Mouse (Mus musculus) forebrain, embryonic 14.5 days (tissue): ENCODE data around the gene Rps6kb2. TPM values are rescaled to one million over a fixed set of nuclear protein-coding genes. Genes with fewer than 3 reads are reported as not detected.

ENCODE experiments used
- ATAC-seq: fragments of 200-750 bp; cut with Nextera tagmentation; 2 replicates; pipeline ENCODE4 v1.8.0; 2017; ENCODE audit warnings: mild to moderate bottlenecking, moderate library complexity
- DNase-seq: peaks from one replicate; pipeline ENCODE4 v3.0.0-alpha.2; 2015; ENCODE audit warnings: low spot score
- H3K27ac ChIP-seq: fragments of 300-500 bp; sonication (generic); 2 replicates; pipeline ENCODE4 v1.5.1; 2014; ENCODE audit warnings: low read depth, mild to moderate bottlenecking, control low read depth, low read length, moderate library complexity
- H3K27me3 ChIP-seq: fragments of 300-500 bp; sonication (generic); replicated peaks from 2 replicates; pipeline ENCODE4 v1.6.1; 2014; ENCODE audit warnings: low read length, control low read depth, mixed read lengths; ENCODE audit not compliant: control insufficient read depth, insufficient read depth
- H3K36me3 ChIP-seq: fragments of 300-500 bp; sonication (generic); 2 replicates; pipeline ENCODE4 v1.6.1; 2014; ENCODE audit warnings: low read length, control low read depth; ENCODE audit not compliant: control insufficient read depth, insufficient read depth
- H3K4me1 ChIP-seq: fragments of 300-500 bp; sonication (generic); 2 replicates; pipeline ENCODE4 v1.6.1; 2014; ENCODE audit warnings: antibody characterized with exemption, low read length, control low read depth; ENCODE audit not compliant: control insufficient read depth, insufficient read depth
- H3K4me2 ChIP-seq: fragments of 300-500 bp; sonication (generic); 2 replicates; pipeline ENCODE4 v1.6.1; 2014; ENCODE audit warnings: mild to moderate bottlenecking, control low read depth, low read length
- H3K4me3 ChIP-seq: fragments of 300-500 bp; sonication (generic); 2 replicates; pipeline ENCODE4 v1.5.1; 2014; ENCODE audit warnings: low read depth, low read length, control low read depth
- H3K9ac ChIP-seq: fragments of 300-500 bp; sonication (generic); 2 replicates; pipeline ENCODE4 v1.6.1; 2014; ENCODE audit warnings: mild to moderate bottlenecking, low read length, control low read depth, moderate library complexity
- H3K9me3 ChIP-seq: fragments of 300-500 bp; sonication (generic); replicated peaks from 2 replicates; pipeline ENCODE4 v1.6.1; 2016; ENCODE audit warnings: low read length, control low read depth, mixed read lengths; ENCODE audit not compliant: control insufficient read depth
- WGBS: fragments of 180-500 bp; shearing (Covaris S2); extraction: QIAGEN DNeasy Blood & Tissue Kit; methylation state at CpG from one replicate; pipeline ENCODE4 v1.1.7; 2014; 5-methylcytosine and 5-hydroxymethylcytosine counted together
- polyA plus RNA-seq: library from polyadenylated mRNA; unstranded; fragments of >200 nt; fragmentation: Nextera tagmentation; extraction: Ambion mirVana; gene quantifications from 2 replicates; pipeline ENCODE4 v1.2.1, GENCODE M21; 2014

The Rps6kb2 gene
- polyA plus RNA-seq, 1 experiment from 2014 or later: 32.3 TPM

- Histone ChIP-seq H3K27ac (peak overlapping the region; percentile 80), H3K27me3 (no peaks in the 10 kb centered on the region), H3K9me3 (no peaks in the 10 kb centered on the region), H3K9ac (peak overlapping the region; percentile 58; the same call in 1 of the 2 replicates), H3K36me3 (peaks cover 20% of the 10 kb centered on the region), H3K4me2 (peak overlapping the region; percentile 50), H3K4me3 (peak overlapping the region; percentile 39), H3K4me1 (peaks cover 4% of the 10 kb centered on the region)
- ATAC-seq (peak; percentile 80), DNase-seq (peak; percentile 100)
- 3% methylated on average over 38 of the region's 38 CpGs for WGBS
Measured at GRCm38 (mm10) chr19:4121097-4121805, 41.9 kb downstream of the Rps6kb2 start.

- Histone ChIP-seq H3K4me3 (peak overlapping the region; percentile 39; the same call in 1 of the 2 replicates), H3K27ac (no peak overlapping the region), H3K9ac (peak overlapping the region; percentile 13; the same call in 1 of the 2 replicates), H3K36me3 (peaks cover 28% of the 10 kb centered on the region), H3K27me3 (no peaks in the 10 kb centered on the region), H3K9me3 (no peaks in the 10 kb centered on the region), H3K4me1 (peaks cover 4% of the 10 kb centered on the region), H3K4me2 (peak overlapping the region; percentile 50)
- DNase-seq (no peak), ATAC-seq (no peak)
- WGBS: 100% methylated on average over 2 of the region's 2 CpGs
Measured at GRCm38 (mm10) chr19:4120496-4120895, 42.7 kb downstream of the Rps6kb2 start.

- H3K4me3 ChIP-seq: no peak overlapping the region
Measured at GRCm38 (mm10) chr19:4119716-4120487, 43.3 kb downstream of the Rps6kb2 start.

GRCm38 (mm10) chr19:4118350-4118749 is 44.8 kb downstream of the Rps6kb2 start:
- Histone ChIP-seq H3K4me3 (no peak overlapping the region), H3K4me1 (peaks cover 4% of the 10 kb centered on the region), H3K27me3 (no peaks in the 10 kb centered on the region), H3K9ac (no peak overlapping the region), H3K36me3 (peaks cover 49% of the 10 kb centered on the region), H3K4me2 (no peak overlapping the region), H3K27ac (no peak overlapping the region), H3K9me3 (no peaks in the 10 kb centered on the region)
- no peak for DNase-seq
- ATAC-seq: no peak
- 96% methylated on average over 2 of the region's 2 CpGs for WGBS

More at GRCm38 (mm10) chr19:4119716-4120487, 43.3 kb downstream of the Rps6kb2 start:
- Histone ChIP-seq H3K27me3 (no peaks in the 10 kb centered on the region), H3K4me2 (peak overlapping the region; percentile 50; the same call in 1 of the 2 replicates), H3K4me1 (peaks cover 4% of the 10 kb centered on the region), H3K36me3 (peaks cover 34% of the 10 kb centered on the region), H3K9ac (peak overlapping the region; percentile 13; the same call in 1 of the 2 replicates), H3K9me3 (no peaks in the 10 kb centered on the region), H3K27ac (no peak overlapping the region)
- 92% methylated on average over 6 of the region's 6 CpGs for WGBS
- ATAC-seq (no peak), DNase-seq (no peak)

- Histone ChIP-seq H3K4me1 (peaks cover 4% of the 10 kb centered on the region), H3K27me3 (no peaks in the 10 kb centered on the region), H3K36me3 (peaks cover 61% of the 10 kb centered on the region), H3K27ac (no peak overlapping the region), H3K4me3 (no peak overlapping the region), H3K9ac (no peak overlapping the region), H3K9me3 (no peaks in the 10 kb centered on the region), H3K4me2 (no peak overlapping the region)
- ATAC-seq (no peak), DNase-seq (no peak)
- 97% methylated on average over 7 of the region's 7 CpGs for whole genome bisulfite sequencing
Measured at GRCm38 (mm10) chr19:4117006-4117405, 46.1 kb downstream of the Rps6kb2 start.

GRCm38 (mm10) chr19:4115816-4116215 is 47.3 kb downstream of the Rps6kb2 start:
- H3K36me3 ChIP-seq: peaks cover 71% of the 10 kb centered on the region
- no peak overlapping the region for H3K9ac ChIP-seq
- H3K27ac ChIP-seq: no peak overlapping the region
- WGBS: 86% methylated on average over 11 of the region's 11 CpGs
- H3K27me3 ChIP-seq: no peaks in the 10 kb centered on the region
- no peak overlapping the region for H3K4me2 ChIP-seq
- no peaks in the 10 kb centered on the region for H3K9me3 ChIP-seq
- ATAC-seq (no peak), DNase-seq (no peak)
- peaks cover 4% of the 10 kb centered on the region for H3K4me1 ChIP-seq
- H3K4me3 ChIP-seq: no peak overlapping the region

GRCm38 (mm10) chr19:4115144-4115543 is 48.0 kb downstream of the Rps6kb2 start:
- Histone ChIP-seq H3K4me2 (no peak overlapping the region), H3K4me1 (no peaks in the 10 kb centered on the region), H3K9me3 (no peaks in the 10 kb centered on the region), H3K36me3 (peaks cover 71% of the 10 kb centered on the region), H3K27me3 (no peaks in the 10 kb centered on the region), H3K27ac (no peak overlapping the region), H3K4me3 (no peak overlapping the region), H3K9ac (no peak overlapping the region)
- ATAC-seq (no peak), DNase-seq (no peak)
- WGBS: 94% methylated on average over 10 of the region's 10 CpGs

GRCm38 (mm10) chr19:4114551-4114950 is 48.6 kb downstream of the Rps6kb2 start:
- ATAC-seq: no peak
- peaks cover 71% of the 10 kb centered on the region for H3K36me3 ChIP-seq
- WGBS: 95% methylated on average over 10 of the region's 10 CpGs

GRCm38 (mm10) chr19:4113806-4114230 is 49.3 kb downstream of the Rps6kb2 start:
- no peak overlapping the region for H3K4me3 ChIP-seq
- no peak overlapping the region for H3K9ac ChIP-seq
- DNase-seq (no peak), ATAC-seq (no peak)
- no peaks in the 10 kb centered on the region for H3K27me3 ChIP-seq
- no peaks in the 10 kb centered on the region for H3K4me1 ChIP-seq
- WGBS: 76% methylated on average over 5 of the region's 5 CpGs
- H3K36me3 ChIP-seq: peaks cover 70% of the 10 kb centered on the region
- no peak overlapping the region for H3K4me2 ChIP-seq
- no peaks in the 10 kb centered on the region for H3K9me3 ChIP-seq
- H3K27ac ChIP-seq: no peak overlapping the region

More at GRCm38 (mm10) chr19:4114551-4114950, 48.6 kb downstream of the Rps6kb2 start:
- H3K9ac ChIP-seq: no peak overlapping the region
- no peaks in the 10 kb centered on the region for H3K4me1 ChIP-seq
- H3K27me3 ChIP-seq: no peaks in the 10 kb centered on the region
- no peak for DNase-seq
- H3K9me3 ChIP-seq: no peaks in the 10 kb centered on the region
- H3K4me3 ChIP-seq: no peak overlapping the region
- H3K27ac ChIP-seq: no peak overlapping the region
- H3K4me2 ChIP-seq: no peak overlapping the region
